Mouse (Mus musculus) liver, adult 2 months (tissue): ENCODE results near the gene Tedc2.

Experiments
- CTCF ChIP-seq: fragments of 200-500 bp; IDR thresholded peaks from 2 replicates; pipeline ENCODE4 v1.5.1; 2011; ENCODE audit warnings: low read depth, low read length, control low read depth
- POLR2A ChIP-seq: fragments of 200-500 bp; IDR thresholded peaks from 2 replicates; pipeline ENCODE4 v1.6.1; 2011; ENCODE audit warnings: low read length, control low read depth; ENCODE audit not compliant: insufficient read depth; ENCODE audit errors: extremely low read depth

DNA sequence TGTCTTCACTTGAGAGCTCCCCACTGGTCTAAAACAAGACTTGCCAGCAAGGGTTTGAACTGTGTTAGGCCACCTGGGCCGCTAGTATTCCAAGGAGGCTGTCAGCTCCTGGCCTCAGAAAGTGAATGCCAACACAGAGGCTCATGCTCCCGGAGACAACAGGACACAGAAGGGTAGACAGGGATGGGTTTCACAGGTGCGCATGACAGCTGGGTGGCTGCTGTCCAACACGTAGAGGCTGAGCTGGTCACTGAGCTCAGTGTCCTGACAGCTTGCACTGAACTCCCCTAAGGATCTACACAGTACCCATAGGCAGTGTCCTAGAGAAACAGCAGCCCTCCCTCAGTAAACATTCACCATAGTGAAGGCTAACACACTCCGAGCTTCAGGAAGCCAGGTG lies 2.9 kb upstream of the Tedc2 start:
- TF ChIP-seq CTCF, result no peak
- TF ChIP-seq POLR2A, result no peak
